Comparison of ENCODE assay signal across 7 mouse cellular contexts in the genomic region with DNA sequence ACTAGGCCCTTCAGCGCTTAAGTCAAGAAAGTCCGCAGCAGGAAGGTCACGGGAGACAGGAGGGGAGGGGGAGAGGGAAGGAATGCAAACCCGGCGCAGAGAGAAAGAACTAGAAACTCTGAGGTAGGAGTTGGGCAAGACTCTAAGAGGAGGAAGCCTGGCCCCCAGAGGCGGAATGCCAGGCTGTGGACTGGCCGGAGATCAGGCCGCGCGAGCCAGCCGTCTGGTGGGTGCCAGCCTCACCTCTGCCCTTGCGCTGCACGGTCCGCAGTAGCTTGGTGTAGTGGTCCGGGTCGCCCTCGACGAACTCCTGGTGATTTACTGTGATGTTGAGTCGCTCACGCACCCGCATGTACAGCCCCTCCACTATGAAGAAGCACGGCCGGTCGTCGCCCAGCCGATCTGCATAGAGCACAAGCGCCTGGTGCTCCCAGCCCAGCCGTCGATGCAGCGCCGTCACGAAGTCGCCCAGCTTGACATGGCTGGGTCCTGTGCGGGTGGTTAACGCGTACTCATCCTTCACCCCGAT. TPM values are rescaled to one million over a fixed set of nuclear protein-coding genes. Genes with fewer than 3 reads are reported as not detected.
DNase-seq lines count a peak whose midpoint lies in the region; ATAC-seq lines count a peak whose summit lies in the region.

No protein-coding gene starts in this region.

- 9% methylated on average over 37 of the region's 37 CpGs for WGBS in embryonic facial prominence, embryonic 10.5 days
- 13% methylated on average over 37 of the region's 37 CpGs for WGBS in heart, embryonic 16.5 days
- 12% methylated on average over 37 of the region's 37 CpGs for WGBS in limb, embryonic 12.5 days
- WGBS in midbrain, embryonic 11.5 days: 9% methylated on average over 37 of the region's 37 CpGs

- H3K9ac ChIP-seq in heart, embryonic 16.5 days (ENCODE audit: low read length): peak overlapping the region; percentile 80
- H3K9ac ChIP-seq in limb, embryonic 12.5 days (replicated peaks): peak overlapping the region; percentile 55; the same call in 1 of the 2 replicates
- no peak overlapping the region for H3K9ac ChIP-seq in midbrain, embryonic 11.5 days (ENCODE audit: low read length)

- 0 out of 2 replicates have a peak, but pooled peaks have one; percentile 17 for ATAC-seq in heart, embryonic 16.5 days (replicated peaks; ENCODE audit: extremely low read depth, insufficient read depth, low FRiP score)
- ATAC-seq in limb, embryonic 12.5 days (ENCODE audit: insufficient number of reproducible peaks, insufficient read depth, low FRiP score, low TSS enrichment, low read depth): no peak
- ATAC-seq in midbrain, embryonic 11.5 days (ENCODE audit: low FRiP score): peak; percentile 23; the same call in 1 of the 2 replicates
- ATAC-seq in monocyte, adult 5-6 weeks (replicated peaks; ENCODE audit: insufficient number of reproducible peaks, low FRiP score, low TSS enrichment, poor library complexity, severe bottlenecking): no peak

- peak; percentile 81 for DNase-seq in adrenal gland, postnatal 14 days
- peak; percentile 39 for DNase-seq in embryonic facial prominence, embryonic 10.5 days (ENCODE audit: low spot score)
- DNase-seq in midbrain, embryonic 11.5 days (ENCODE audit: low spot score, missing footprints): peak; percentile 90
- DNase-seq in frontal cortex, adult 2 months (ENCODE audit: extremely low spot score in 1 of 2, low spot score in 1 of 2): no peak

- H3K4me1 ChIP-seq in embryonic facial prominence, embryonic 10.5 days: peaks cover 29% of the 10 kb centered on the region
- H3K4me1 ChIP-seq in heart, embryonic 16.5 days (ENCODE audit: control insufficient read depth, insufficient read depth, low read length): 0 out of 2 replicates have a peak, but pooled peaks cover 3% of the 10 kb centered on the region
- peaks cover 17% of the 10 kb centered on the region for H3K4me1 ChIP-seq in limb, embryonic 12.5 days (replicated peaks)
- peaks cover 12% of the 10 kb centered on the region; the same call in 1 of the 2 replicates for H3K4me1 ChIP-seq in midbrain, embryonic 11.5 days (ENCODE audit: control insufficient read depth, insufficient read depth, low read length)

- H3K27ac ChIP-seq in embryonic facial prominence, embryonic 10.5 days (replicated peaks): peak overlapping the region; percentile 48; the same call in 1 of the 2 replicates
- H3K27ac ChIP-seq in heart, embryonic 16.5 days (ENCODE audit: low read length): no peak overlapping the region; the same call in 1 of the 2 replicates
- H3K27ac ChIP-seq in limb, embryonic 12.5 days: no peak overlapping the region
- no peak overlapping the region for H3K27ac ChIP-seq in midbrain, embryonic 11.5 days (ENCODE audit: low read depth, low read length)

- no peaks in the 10 kb centered on the region for H3K36me3 ChIP-seq in embryonic facial prominence, embryonic 10.5 days (replicated peaks)
- H3K36me3 ChIP-seq in heart, embryonic 16.5 days (ENCODE audit: control insufficient read depth, insufficient read depth): no peaks in the 10 kb centered on the region
- no peaks in the 10 kb centered on the region for H3K36me3 ChIP-seq in limb, embryonic 12.5 days
- H3K36me3 ChIP-seq in midbrain, embryonic 11.5 days (ENCODE audit: control insufficient read depth, insufficient read depth, low read length): no peaks in the 10 kb centered on the region

- peak overlapping the region; percentile 59 for H3K4me3 ChIP-seq in embryonic facial prominence, embryonic 10.5 days
- peak overlapping the region; percentile 63 for H3K4me3 ChIP-seq in heart, embryonic 16.5 days (ENCODE audit: low read length)
- H3K4me3 ChIP-seq in limb, embryonic 12.5 days (replicated peaks): peak overlapping the region; percentile 50
- H3K4me3 ChIP-seq in midbrain, embryonic 11.5 days (ENCODE audit: low read depth, low read length): peak overlapping the region; percentile 43

- peaks cover 67% of the 10 kb centered on the region for H3K27me3 ChIP-seq in embryonic facial prominence, embryonic 10.5 days (replicated peaks; ENCODE audit: low read depth, poor library complexity, severe bottlenecking)
- peaks cover 19% of the 10 kb centered on the region for H3K27me3 ChIP-seq in heart, embryonic 16.5 days (ENCODE audit: control insufficient read depth, insufficient read depth, low read length)
- H3K27me3 ChIP-seq in limb, embryonic 12.5 days: peaks cover 63% of the 10 kb centered on the region
- peaks cover 39% of the 10 kb centered on the region for H3K27me3 ChIP-seq in midbrain, embryonic 11.5 days (ENCODE audit: control insufficient read depth, insufficient read depth, low read length)

- no peaks in the 10 kb centered on the region for H3K9me3 ChIP-seq in embryonic facial prominence, embryonic 10.5 days
- 0 out of 2 replicates have a peak, but pooled peaks cover 3% of the 10 kb centered on the region for H3K9me3 ChIP-seq in heart, embryonic 16.5 days (replicated peaks; ENCODE audit: control insufficient read depth, low read length)
- H3K9me3 ChIP-seq in limb, embryonic 12.5 days: no peaks in the 10 kb centered on the region
- no peaks in the 10 kb centered on the region for H3K9me3 ChIP-seq in midbrain, embryonic 11.5 days (ENCODE audit: control insufficient read depth, low read length)

- peak overlapping the region; percentile 68 for H3K4me2 ChIP-seq in heart, embryonic 16.5 days (ENCODE audit: low read depth, low read length)
- peak overlapping the region; percentile 74 for H3K4me2 ChIP-seq in limb, embryonic 12.5 days
- H3K4me2 ChIP-seq in midbrain, embryonic 11.5 days: peak overlapping the region; percentile 56

RNA-seq across cellular contexts. Expression of gene Npr1, which starts 1.1 kb away (rescaled TPM):
- total RNA-seq in adrenal gland, postnatal 14 days (2021): 120 and 132 TPM in 2 replicates
- polyA plus RNA-seq in embryonic facial prominence, embryonic 10.5 days (2016; fragmentation: Nextera tagmentation; extraction: Ambion mirVana): 2.0 and 3.3 TPM in 2 replicates
- polyA plus RNA-seq in heart, embryonic 16.5 days (2015; fragmentation: Nextera tagmentation; extraction: Ambion mirVana): 11.3 and 13.0 TPM in 2 replicates
- polyA plus RNA-seq in limb, embryonic 12.5 days (2016; fragmentation: Nextera tagmentation; extraction: Ambion mirVana): 2.7 and 3.8 TPM in 2 replicates
- polyA plus RNA-seq in midbrain, embryonic 11.5 days (2014; fragmentation: Nextera tagmentation; extraction: Ambion mirVana): 2.4 and 2.7 TPM in 2 replicates
- not detected in 3 replicates for total RNA-seq in monocyte, adult 5-6 weeks (2017)
- 24.0 and 27.2 TPM in 2 replicates for polyA plus RNA-seq in frontal cortex, adult 2 months (2012; rRNA removed)

RNA-seq across cellular contexts. Expression of gene Ilf2, which starts 11.3 kb away (rescaled TPM):
- 54.7 and 66.2 TPM in 2 replicates for total RNA-seq in adrenal gland, postnatal 14 days (2021)
- polyA plus RNA-seq in embryonic facial prominence, embryonic 10.5 days (2016; fragmentation: Nextera tagmentation; extraction: Ambion mirVana): 356 and 367 TPM in 2 replicates
- polyA plus RNA-seq in heart, embryonic 16.5 days (2015; fragmentation: Nextera tagmentation; extraction: Ambion mirVana): 103 and 104 TPM in 2 replicates
- 329 and 362 TPM in 2 replicates for polyA plus RNA-seq in limb, embryonic 12.5 days (2016; fragmentation: Nextera tagmentation; extraction: Ambion mirVana)
- polyA plus RNA-seq in midbrain, embryonic 11.5 days (2014; fragmentation: Nextera tagmentation; extraction: Ambion mirVana): 338 and 369 TPM in 2 replicates
- total RNA-seq in monocyte, adult 5-6 weeks (2017): 72.4 to 84.1 TPM (median 74.7 TPM) in 3 replicates
- 84.3 and 89.2 TPM in 2 replicates for polyA plus RNA-seq in frontal cortex, adult 2 months (2012; rRNA removed)

RNA-seq across cellular contexts. Expression of gene Snapin, which starts 26.2 kb away (rescaled TPM):
- total RNA-seq in adrenal gland, postnatal 14 days (2021): 46.1 and 49.2 TPM in 2 replicates
- polyA plus RNA-seq in embryonic facial prominence, embryonic 10.5 days (2016; fragmentation: Nextera tagmentation; extraction: Ambion mirVana): 55.5 and 57.2 TPM in 2 replicates
- polyA plus RNA-seq in heart, embryonic 16.5 days (2015; fragmentation: Nextera tagmentation; extraction: Ambion mirVana): 76.1 and 88.9 TPM in 2 replicates
- 66.2 and 71.3 TPM in 2 replicates for polyA plus RNA-seq in limb, embryonic 12.5 days (2016; fragmentation: Nextera tagmentation; extraction: Ambion mirVana)
- 70.9 and 77.2 TPM in 2 replicates for polyA plus RNA-seq in midbrain, embryonic 11.5 days (2014; fragmentation: Nextera tagmentation; extraction: Ambion mirVana)
- 52.4 to 94.4 TPM (median 62.0 TPM) in 3 replicates for total RNA-seq in monocyte, adult 5-6 weeks (2017)
- polyA plus RNA-seq in frontal cortex, adult 2 months (2012; rRNA removed): 76.1 and 78.7 TPM in 2 replicates

RNA-seq across cellular contexts. Expression of gene Ints3, which starts 31.2 kb away (rescaled TPM):
- total RNA-seq in adrenal gland, postnatal 14 days (2021): 59.5 and 62.4 TPM in 2 replicates
- 42.8 and 46.3 TPM in 2 replicates for polyA plus RNA-seq in embryonic facial prominence, embryonic 10.5 days (2016; fragmentation: Nextera tagmentation; extraction: Ambion mirVana)
- polyA plus RNA-seq in heart, embryonic 16.5 days (2015; fragmentation: Nextera tagmentation; extraction: Ambion mirVana): 18.4 and 19.8 TPM in 2 replicates
- polyA plus RNA-seq in limb, embryonic 12.5 days (2016; fragmentation: Nextera tagmentation; extraction: Ambion mirVana): 43.4 and 44.5 TPM in 2 replicates
- 34.4 and 34.7 TPM in 2 replicates for polyA plus RNA-seq in midbrain, embryonic 11.5 days (2014; fragmentation: Nextera tagmentation; extraction: Ambion mirVana)
- 11.7 to 26.5 TPM (median 12.9 TPM) in 3 replicates for total RNA-seq in monocyte, adult 5-6 weeks (2017)
- polyA plus RNA-seq in frontal cortex, adult 2 months (2012; rRNA removed): 44.3 and 49.0 TPM in 2 replicates

RNA-seq across cellular contexts. Expression of gene Chtop, which starts 44.7 kb away (rescaled TPM):
- total RNA-seq in adrenal gland, postnatal 14 days (2021): 108 and 112 TPM in 2 replicates
- 181 and 188 TPM in 2 replicates for polyA plus RNA-seq in embryonic facial prominence, embryonic 10.5 days (2016; fragmentation: Nextera tagmentation; extraction: Ambion mirVana)
- 95.6 and 98.2 TPM in 2 replicates for polyA plus RNA-seq in heart, embryonic 16.5 days (2015; fragmentation: Nextera tagmentation; extraction: Ambion mirVana)
- 210 and 213 TPM in 2 replicates for polyA plus RNA-seq in limb, embryonic 12.5 days (2016; fragmentation: Nextera tagmentation; extraction: Ambion mirVana)
- polyA plus RNA-seq in midbrain, embryonic 11.5 days (2014; fragmentation: Nextera tagmentation; extraction: Ambion mirVana): 138 and 146 TPM in 2 replicates
- total RNA-seq in monocyte, adult 5-6 weeks (2017): 65.3 to 100 TPM (median 80.3 TPM) in 3 replicates
- polyA plus RNA-seq in frontal cortex, adult 2 months (2012; rRNA removed): 136 and 140 TPM in 2 replicates

Comparison
In these comparisons a context has a peak if more than half of its experiments do, and no peak if none do; other contexts are left out.
1. DNase-seq: peak in adrenal gland, postnatal 14 days (single experiment), embryonic facial prominence, embryonic 10.5 days (single experiment) and midbrain, embryonic 11.5 days (single experiment); none in frontal cortex, adult 2 months (0 of 2).
2. ATAC-seq: peak in heart, embryonic 16.5 days (single experiment) and midbrain, embryonic 11.5 days (single experiment); none in limb, embryonic 12.5 days (single experiment) and monocyte, adult 5-6 weeks (single experiment).
3. Peak in every context shown above with its lines, with median percentiles within 50 percentile points of each other: H3K4me3 ChIP-seq and H3K4me2 ChIP-seq.